Mouse (Mus musculus) MEL (cell line): ENCODE results near the gene Piezo1. TPM values are rescaled to one million over a fixed set of nuclear protein-coding genes. Genes with fewer than 3 reads are reported as not detected.

Experiments
- DNase-seq: peaks from one replicate; pipeline ENCODE4 v3.0.0; 2011; ENCODE audit warnings: low read depth, low spot score
- H3K27ac ChIP-seq: 2 replicates; pipeline ENCODE4 v1.5.1; 2012; ENCODE audit warnings: low read depth, mild to moderate bottlenecking, control low read depth, low read length, moderate library complexity; ENCODE audit not compliant: control insufficient read depth
- H3K27me3 ChIP-seq, 2 experiments: fragments of 150-350 bp in 1 of 2; sonication (generic) in 1 of 2; 2 replicates each; pipeline ENCODE4 v1.6.1; 2012; ENCODE audit warnings: low read length in 2 of 2, mild to moderate bottlenecking in 2 of 2, improper control_type of control experiment in 1 of 2, moderate library complexity in 1 of 2; ENCODE audit not compliant: insufficient read depth in 2 of 2, control insufficient read depth in 1 of 2
- H3K36me3 ChIP-seq, 2 experiments: 2 replicates each; pipeline ENCODE4 v1.6.1; 2012 to 2014; ENCODE audit warnings: low read length in 2 of 2, improper control_type of control experiment in 1 of 2, inconsistent platforms in 1 of 2, mild to moderate bottlenecking in 1 of 2; ENCODE audit not compliant: insufficient read depth in 2 of 2, control insufficient read depth in 1 of 2
- H3K4me1 ChIP-seq, 2 experiments: fragments of 150-350 bp in 1 of 2; sonication (generic) in 1 of 2; 2 replicates each; pipeline ENCODE4 v1.6.1; 2012; ENCODE audit warnings: low read length in 2 of 2, improper control_type of control experiment in 1 of 2, mild to moderate bottlenecking in 1 of 2; ENCODE audit not compliant: insufficient read depth in 2 of 2, control insufficient read depth in 1 of 2
- H3K4me3 ChIP-seq, 2 experiments: fragments of 150-350 bp in 1 of 2; sonication (generic) in 1 of 2; 2 replicates each; pipeline ENCODE4 v1.5.1; 2012; ENCODE audit warnings: low read depth in 2 of 2, low read length in 2 of 2, mild to moderate bottlenecking in 2 of 2, moderate library complexity in 2 of 2, control low read depth in 1 of 2, improper control_type of control experiment in 1 of 2; ENCODE audit not compliant: control insufficient read depth in 1 of 2, insufficient read depth in 1 of 2
- H3K79me2 ChIP-seq: 2 replicates; pipeline ENCODE4 v1.6.1; 2012; ENCODE audit warnings: mild to moderate bottlenecking, low read length, moderate library complexity; ENCODE audit not compliant: control insufficient read depth, poor library complexity, insufficient read depth
- H3K9ac ChIP-seq: 2 replicates; pipeline ENCODE4 v1.6.1; 2012; ENCODE audit warnings: low read depth, mild to moderate bottlenecking, control low read depth, low read length, moderate library complexity; ENCODE audit not compliant: control insufficient read depth, poor library complexity, severe bottlenecking
- H3K9me3 ChIP-seq: fragments of 150-350 bp; sonication (generic); replicated peaks from 2 replicates; pipeline ENCODE4 v1.6.1; 2012; ENCODE audit warnings: mild to moderate bottlenecking, low read length, improper control_type of control experiment, moderate library complexity; ENCODE audit not compliant: insufficient read depth
- CHD2 ChIP-seq: IDR thresholded peaks from 2 replicates; pipeline ENCODE4 v1.6.1; 2011; ENCODE audit warnings: low read length, improper control_type of control experiment
- ELF1 ChIP-seq: IDR thresholded peaks from 2 replicates; pipeline ENCODE4 v1.6.1; 2014; ENCODE audit warnings: low read depth, mild to moderate bottlenecking, inconsistent platforms, low read length, improper control_type of control experiment, moderate library complexity
- EP300 ChIP-seq, 2 experiments: IDR thresholded peaks; 2 replicates each; pipeline ENCODE4 v1.6.1; 2011; ENCODE audit warnings: improper control_type of control experiment in 2 of 2, low read length in 2 of 2, low read depth in 1 of 2, mild to moderate bottlenecking in 1 of 2
- ETS1 ChIP-seq: IDR thresholded peaks from 2 replicates; pipeline ENCODE4 v1.6.1; 2012; ENCODE audit warnings: low read depth, mild to moderate bottlenecking, inconsistent platforms, low read length, improper control_type of control experiment, moderate library complexity
- GABPA ChIP-seq: IDR thresholded peaks from 2 replicates; pipeline ENCODE4 v1.6.1; 2012; ENCODE audit warnings: low read depth, mild to moderate bottlenecking, inconsistent platforms, low read length, improper control_type of control experiment, moderate library complexity
- GATA1 ChIP-seq: IDR thresholded peaks from 2 replicates; pipeline ENCODE4 v1.6.1; 2011; ENCODE audit warnings: low read depth, low read length, improper control_type of control experiment
- HCFC1 ChIP-seq: IDR thresholded peaks from 2 replicates; pipeline ENCODE4 v1.6.1; 2012; ENCODE audit warnings: low read depth, mild to moderate bottlenecking, inconsistent platforms, low read length, improper control_type of control experiment, moderate library complexity
- MAX ChIP-seq: IDR thresholded peaks from 2 replicates; pipeline ENCODE4 v1.6.1; 2011; ENCODE audit warnings: low read length, improper control_type of control experiment
- MAZ ChIP-seq: IDR thresholded peaks from 2 replicates; pipeline ENCODE4 v1.6.1; 2012; ENCODE audit warnings: low read depth, mild to moderate bottlenecking, inconsistent platforms, low read length, improper control_type of control experiment
- MEF2A ChIP-seq: IDR thresholded peaks from 2 replicates; pipeline ENCODE4 v1.6.1; 2014; ENCODE audit warnings: low read depth, mild to moderate bottlenecking, inconsistent platforms, low read length, improper control_type of control experiment; ENCODE audit not compliant: poor library complexity, insufficient replicate concordance, severe bottlenecking; ENCODE audit errors: extremely low read depth
- MXI1 ChIP-seq: IDR thresholded peaks from 2 replicates; pipeline ENCODE4 v1.6.1; 2011; ENCODE audit warnings: mild to moderate bottlenecking, low read depth, low read length, improper control_type of control experiment
- NELFE ChIP-seq: IDR thresholded peaks from 2 replicates; pipeline ENCODE4 v1.6.1; 2011; ENCODE audit warnings: low read depth, low read length, improper control_type of control experiment
- SIN3A ChIP-seq: IDR thresholded peaks from 2 replicates; pipeline ENCODE4 v1.6.1; 2012; ENCODE audit warnings: low read length, improper control_type of control experiment, inconsistent platforms
- SMC3 ChIP-seq: IDR thresholded peaks from 2 replicates; pipeline ENCODE4 v1.6.1; 2011; ENCODE audit warnings: low read depth, low read length, improper control_type of control experiment
- TAL1 ChIP-seq: IDR thresholded peaks from 2 replicates; pipeline ENCODE4 v1.6.1; 2012; ENCODE audit warnings: mild to moderate bottlenecking, inconsistent platforms, low read length, moderate library complexity, mixed read lengths
- ZC3H11A ChIP-seq: IDR thresholded peaks from 2 replicates; pipeline ENCODE4 v1.6.1; 2012; ENCODE audit warnings: low read depth, mild to moderate bottlenecking, inconsistent platforms, low read length, improper control_type of control experiment
- ZKSCAN1 ChIP-seq: IDR thresholded peaks from 2 replicates; pipeline ENCODE4 v1.6.1; 2012; ENCODE audit warnings: low read depth, mild to moderate bottlenecking, inconsistent platforms, low read length, improper control_type of control experiment, moderate library complexity
- polyA plus RNA-seq, 2 experiments: library from polyadenylated mRNA; stranded (reverse) in 1 of 2; unstranded in 1 of 2; fragments of >175 nt in 1 of 2; fragments of >200 nt in 1 of 2; gene quantifications; 2 replicates each; pipeline versions ENCODE4 v1.2.1 to v1.2.4; 2012; ENCODE audit warnings: low replicate concordance in 2 of 2, low read depth in 1 of 2; ENCODE audit not compliant: insufficient read length in 2 of 2, insufficient read depth in 1 of 2, missing spikeins in 1 of 2
- total RNA-seq: library from RNA; depleted of rRNA; stranded (reverse); fragments of 300-350 nt; gene quantifications from 2 replicates; pipeline ENCODE4 v1.2.3, GENCODE M21; 2012

Gene Piezo1
- total and polyA plus RNA-seq, 3 experiments, result 35.1 to 223 (median 144) TPM

DNA sequence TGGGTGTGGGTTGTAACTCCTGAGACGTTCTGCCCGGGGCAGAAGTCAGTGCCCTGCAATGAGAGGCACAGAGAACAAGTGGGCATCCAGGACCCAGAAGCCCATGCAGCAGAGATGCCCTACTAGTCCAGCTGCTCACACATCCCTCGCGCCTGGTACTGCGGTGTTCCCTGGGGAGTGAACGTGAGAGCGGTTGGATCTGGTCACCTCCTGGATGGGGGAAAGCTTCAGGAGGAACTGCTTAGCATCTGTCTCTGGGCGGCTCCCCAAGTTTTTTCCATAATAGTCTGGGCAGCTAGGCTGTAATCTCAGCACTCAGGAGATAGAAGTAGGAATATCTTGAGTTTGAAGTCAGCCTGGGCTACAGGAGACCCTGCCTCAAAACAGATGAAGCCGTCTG is 33.9 kb upstream of the Piezo1 start:
- H3K4me1 ChIP-seq, result no peaks in the 10 kb centered on the region
- H3K79me2 ChIP-seq, result no peaks in the 10 kb centered on the region
- H3K36me3 ChIP-seq, result no peaks in the 10 kb centered on the region
- H3K27ac ChIP-seq, result no peak overlapping the region
- no peak for DNase-seq
- no peaks in the 10 kb centered on the region for H3K9me3 ChIP-seq
- TF ChIP-seq ETS1, result no peak
- TF ChIP-seq GABPA, result no peak
- no peak for TF ChIP-seq MEF2A
- no peak for TF ChIP-seq EP300 (IDR thresholded peaks at IDR 0.05; ENCODE audit: low read depth in 1 of 2, low read length in 2 of 2)
- TF ChIP-seq MAX, result no peak
- no peak for TF ChIP-seq TAL1
- TF ChIP-seq, all 39 proteins: peak for 0
- Histone ChIP-seq H3K9ac (no peak overlapping the region), H3K4me3 (no peak overlapping the region), H3K27me3 (no peaks in the 10 kb centered on the region)

DNA sequence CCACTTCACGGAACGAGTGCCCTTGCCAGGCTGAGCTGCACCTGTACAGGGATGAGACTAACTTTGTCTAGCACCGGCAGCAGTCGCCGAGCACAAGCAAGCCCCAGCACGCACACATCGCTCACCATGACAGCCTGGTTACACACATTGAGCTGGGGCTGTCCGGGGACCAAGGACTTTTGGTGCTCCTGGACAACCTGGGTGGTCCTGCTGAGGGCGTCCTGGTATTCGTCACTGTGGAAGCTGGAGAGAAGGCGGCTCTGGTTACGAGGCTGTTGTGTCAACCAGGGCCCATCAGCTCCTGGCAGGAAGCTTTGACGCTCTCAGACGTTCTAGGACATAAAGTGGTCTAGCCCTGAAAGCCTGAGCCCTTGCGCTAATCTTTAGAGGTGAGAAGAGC is 29.8 kb upstream of the Piezo1 start:
- no peaks in the 10 kb centered on the region for H3K27me3 ChIP-seq
- no peak for TF ChIP-seq MXI1
- TF ChIP-seq MEF2A, result no peak
- no peak for TF ChIP-seq MAZ
- TF ChIP-seq CHD2, result no peak
- TF ChIP-seq MAX, result no peak
- TF ChIP-seq ZKSCAN1, result no peak
- TF ChIP-seq SMC3, result no peak
- TF ChIP-seq HCFC1, result no peak
- TF ChIP-seq, all 39 proteins: peak for 0
- no peak for DNase-seq
- Histone ChIP-seq H3K36me3 (no peaks in the 10 kb centered on the region), H3K4me3 (no peak overlapping the region), H3K27ac (no peak overlapping the region), H3K79me2 (peaks cover 7% of the 10 kb centered on the region), H3K9ac (no peak overlapping the region), H3K4me1 (no peaks in the 10 kb centered on the region), H3K9me3 (no peaks in the 10 kb centered on the region)

DNA sequence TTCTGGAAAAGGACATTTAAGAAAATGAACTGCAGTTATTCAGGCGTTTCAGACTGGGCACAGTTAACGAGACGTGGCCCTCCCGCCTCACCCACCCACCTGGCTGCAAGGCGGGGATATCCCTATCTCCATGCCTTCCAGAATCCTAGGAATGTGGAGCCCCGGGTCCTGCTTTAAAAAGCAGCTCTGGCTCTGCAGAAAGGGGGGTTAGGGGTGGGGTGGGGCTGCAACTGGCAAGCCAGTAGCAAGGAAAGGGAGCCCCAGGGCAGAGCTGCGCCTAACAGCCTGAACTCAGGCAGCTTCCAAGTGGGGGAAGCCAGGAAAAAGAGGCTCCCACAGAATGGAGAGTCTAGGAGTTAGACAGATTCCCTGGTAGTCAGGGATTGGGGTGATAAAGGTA is 28.1 kb upstream of the Piezo1 start:
- H3K27ac ChIP-seq, result no peak overlapping the region
- no peaks in the 10 kb centered on the region for H3K9me3 ChIP-seq
- no peak overlapping the region for H3K9ac ChIP-seq
- H3K79me2 ChIP-seq, result peaks cover 13% of the 10 kb centered on the region
- TF ChIP-seq ZC3H11A (no peak), GATA1 (no peak), SIN3A (no peak), ELF1 (no peak), MEF2A (no peak), NELFE (no peak), HCFC1 (no peak)
- TF ChIP-seq, all 39 proteins: peak for 0
- no peak for DNase-seq
- peaks cover 0 to 5% of the 10 kb centered on the region in 2 experiments; a peak in 2 of 4 replicates for H3K36me3 ChIP-seq
- H3K4me3 ChIP-seq, result no peak overlapping the region
- peaks cover 4 to 10% of the 10 kb centered on the region in 2 experiments; a peak in 3 of 4 replicates for H3K4me1 ChIP-seq
- H3K27me3 ChIP-seq, result no peaks in the 10 kb centered on the region
